Mouse (Mus musculus) gonadal fat pad, adult 2 months (tissue): ENCODE measurements around the gene Vmn1r198. TPM values are rescaled to one million over a fixed set of nuclear protein-coding genes. Genes with fewer than 3 reads are reported as not detected.
"Not testable (repeated sequence)": the region's sequence is repeated elsewhere in the genome, so short reads cannot be mapped to it uniquely, and the experiment has no call there.

Source experiments
- DNase-seq: peaks from one replicate; pipeline ENCODE4 v3.0.0-alpha.2; 2012; ENCODE audit warnings: low read depth
- polyA plus RNA-seq: library from polyadenylated mRNA; depleted of rRNA; stranded (reverse); fragments of >200 nt; gene quantifications from 2 replicates; pipeline ENCODE4 v1.2.3, GENCODE M21; 2012; rRNA removed

Vmn1r198 gene
- polyA plus RNA-seq, result not detected in 2 replicates

DNA sequence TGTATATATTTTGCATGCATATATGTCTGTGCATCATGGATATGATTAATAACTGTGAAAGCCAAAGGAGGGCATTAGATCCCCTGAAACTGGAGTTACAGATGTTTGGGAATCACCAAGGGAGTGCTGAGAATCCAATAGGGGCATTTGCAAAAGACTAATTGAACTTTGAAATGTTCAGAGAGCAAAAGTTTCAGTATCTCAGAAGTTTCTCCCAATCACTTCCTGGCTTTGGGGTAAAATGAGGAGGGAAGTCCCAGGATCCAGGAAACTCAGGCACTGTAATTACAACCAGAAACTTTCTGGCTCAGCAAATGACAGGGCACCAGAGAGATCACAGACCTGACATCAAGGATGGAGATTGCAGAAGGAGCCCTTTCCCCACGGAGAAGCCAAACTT lies at the start of gene Vmn1r198:
TSS of gene Vmn1r198 (plus strand) at position 301 of the 400 bp plus-strand sequence.
- no peak for DNase-seq

DNA sequence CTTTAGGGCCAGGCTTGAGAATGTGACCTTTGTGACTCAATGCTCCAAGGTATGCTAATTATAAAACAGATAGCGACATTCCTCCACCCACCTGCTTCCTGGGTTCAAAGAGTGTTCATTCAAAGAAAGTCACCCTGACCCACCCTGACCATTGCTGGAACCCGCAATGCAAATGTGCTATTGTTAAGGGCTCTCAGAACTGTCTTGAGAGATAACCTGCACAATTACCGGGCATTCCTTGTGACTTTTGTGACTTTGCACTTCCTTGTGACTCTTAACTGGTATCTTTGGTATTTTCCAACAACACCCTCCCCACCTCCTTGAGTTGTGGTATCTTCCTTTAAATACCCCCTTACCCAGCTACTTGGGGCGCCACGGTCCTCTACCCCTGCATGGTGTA lies 42.1 kb upstream of the Vmn1r198 start:
- not testable (repeated sequence) for DNase-seq

GRCm38 (mm10) chr13:22315361-22315760 lies 34.8 kb upstream of the Vmn1r198 start:
- no peak for DNase-seq

GRCm38 (mm10) chr13:22317366-22317765 lies 32.8 kb upstream of the Vmn1r198 start:
- DNase-seq, result peak; percentile 44

DNA sequence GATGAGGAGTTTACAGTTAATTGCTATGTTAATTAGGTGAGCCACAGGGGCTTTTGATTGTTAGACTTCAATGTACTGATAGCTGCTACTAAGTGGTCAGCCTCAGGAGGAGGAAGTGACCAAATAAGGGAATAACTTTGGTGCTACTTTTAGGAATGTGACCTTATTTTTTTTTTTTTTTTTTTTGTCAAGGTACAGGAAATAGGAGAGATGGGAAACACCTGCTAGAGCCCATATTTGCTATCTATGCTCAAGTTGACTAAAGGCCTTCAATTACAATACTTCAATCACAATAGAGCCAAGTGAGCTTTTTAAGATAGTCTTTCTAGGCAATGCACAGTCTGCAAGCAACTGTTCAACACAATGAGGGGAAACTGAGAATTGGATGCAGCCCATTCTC lies 30.1 kb upstream of the Vmn1r198 start:
- DNase-seq, result no peak

DNA sequence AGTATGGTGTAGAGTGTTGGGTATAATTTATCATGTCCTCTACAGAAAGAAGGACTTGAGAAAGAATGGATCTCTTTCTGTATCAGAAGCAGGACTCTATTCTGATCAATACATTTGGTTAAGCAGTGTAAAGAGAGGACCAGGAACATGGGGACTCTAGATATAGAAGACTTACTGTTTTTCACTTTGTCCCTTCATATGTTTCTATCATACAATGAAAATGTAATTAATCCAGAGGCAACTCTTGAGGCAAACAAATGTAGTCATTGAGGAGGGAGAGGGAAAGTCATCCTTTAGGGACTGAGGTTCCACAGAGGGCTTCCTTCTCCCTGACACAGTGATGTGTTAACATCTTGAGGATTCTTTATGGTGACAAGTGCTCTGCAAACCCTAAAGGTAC lies 25.9 kb upstream of the Vmn1r198 start, which contains the start of gene Vmn1r197:
TSS of gene Vmn1r197 (plus strand) at position 301 of the 400 bp plus-strand sequence.
- DNase-seq, result no peak

DNA sequence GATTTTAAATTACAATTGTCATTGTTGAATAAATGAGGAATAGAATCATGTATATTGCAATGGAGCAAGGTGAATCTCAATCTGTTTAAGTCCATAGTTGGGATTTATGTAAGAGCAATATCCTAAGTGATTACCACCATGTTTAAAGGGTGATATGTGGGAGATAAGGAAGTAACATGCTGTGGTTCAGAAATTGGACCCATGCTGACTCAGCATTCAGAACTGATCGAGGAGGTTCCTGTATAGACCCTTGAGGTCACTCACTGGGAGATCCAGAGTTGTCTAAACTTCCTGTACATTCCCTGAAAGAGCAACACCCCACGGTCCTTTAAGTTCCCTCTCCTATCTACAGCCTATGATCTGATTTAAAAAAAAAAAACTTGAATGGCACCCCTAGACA lies 16.9 kb upstream of the Vmn1r198 start:
- no peak for DNase-seq

DNA sequence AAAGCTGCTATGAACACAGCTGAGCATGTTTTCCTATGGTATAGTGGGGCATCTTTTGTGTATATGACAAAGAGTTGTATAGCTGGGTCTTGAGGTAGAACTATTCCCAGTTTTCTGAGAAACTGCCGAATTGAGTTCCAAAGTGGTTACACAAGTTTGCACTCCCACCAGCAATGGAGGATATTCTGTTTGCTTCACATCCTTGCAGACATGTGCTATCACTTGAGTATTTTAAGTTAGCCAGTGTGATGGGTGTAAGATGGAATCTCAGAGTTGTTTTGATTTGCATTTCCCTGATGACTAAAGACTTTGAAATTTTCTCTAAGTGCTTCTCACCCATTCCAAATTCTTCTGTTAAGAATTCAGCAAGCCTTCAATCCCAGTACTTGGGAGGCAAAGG lies 14.6 kb upstream of the Vmn1r198 start:
- no peak for DNase-seq

DNA sequence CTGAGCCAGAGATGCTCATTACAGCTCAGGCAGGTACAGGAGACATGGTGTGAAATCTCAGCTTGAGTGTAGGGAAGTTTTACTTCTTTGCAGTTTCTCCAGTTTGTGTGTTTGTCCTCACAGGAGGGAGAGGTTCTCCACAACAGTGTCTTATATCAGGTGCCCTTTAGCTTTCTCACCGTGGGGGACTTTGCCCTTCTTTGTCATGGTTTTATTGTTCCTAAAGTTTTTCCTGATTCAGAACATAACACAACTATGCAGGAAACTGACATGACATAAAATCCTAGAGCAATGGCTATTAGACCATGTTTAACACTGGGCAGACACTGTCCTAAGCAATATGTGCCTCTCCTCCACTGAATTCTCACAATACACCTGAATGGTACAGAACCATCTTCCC lies 649 bp downstream of the Vmn1r198 start:
- no peak for DNase-seq

- no peak for DNase-seq
These were observed 29.4 kb downstream of the Vmn1r198 start, which contains the start of gene Vmn1r199 for GRCm38 (mm10) chr13:22379518-22379917. TSS of gene Vmn1r199 (plus strand) at chr13:22379818.

GRCm38 (mm10) chr13:22381128-22381527 lies 31.0 kb downstream of the Vmn1r198 start:
- not testable (repeated sequence) for DNase-seq

- no peak for DNase-seq
These were observed 33.2 kb downstream of the Vmn1r198 start for GRCm38 (mm10) chr13:22383401-22383800.

DNA sequence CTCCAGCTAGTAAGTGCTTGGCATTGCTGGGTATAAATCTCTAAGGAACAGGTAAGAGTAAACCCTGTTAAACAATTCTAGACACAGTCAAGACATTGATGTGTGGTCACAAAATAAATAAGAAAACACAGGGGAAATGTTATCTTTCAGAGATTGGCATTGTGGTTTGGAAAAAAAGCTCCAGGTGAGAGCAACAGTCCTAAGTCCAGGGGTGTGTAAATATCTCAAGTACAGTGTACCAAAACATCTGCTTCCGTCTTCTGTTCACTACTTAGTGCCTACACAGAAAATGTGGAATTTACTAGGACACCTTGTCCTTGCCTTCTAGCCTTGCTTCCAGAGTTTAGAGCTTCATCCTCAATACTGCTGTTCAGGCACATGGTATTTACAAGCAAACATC lies 36.9 kb downstream of the Vmn1r198 start:
- no peak for DNase-seq

DNA sequence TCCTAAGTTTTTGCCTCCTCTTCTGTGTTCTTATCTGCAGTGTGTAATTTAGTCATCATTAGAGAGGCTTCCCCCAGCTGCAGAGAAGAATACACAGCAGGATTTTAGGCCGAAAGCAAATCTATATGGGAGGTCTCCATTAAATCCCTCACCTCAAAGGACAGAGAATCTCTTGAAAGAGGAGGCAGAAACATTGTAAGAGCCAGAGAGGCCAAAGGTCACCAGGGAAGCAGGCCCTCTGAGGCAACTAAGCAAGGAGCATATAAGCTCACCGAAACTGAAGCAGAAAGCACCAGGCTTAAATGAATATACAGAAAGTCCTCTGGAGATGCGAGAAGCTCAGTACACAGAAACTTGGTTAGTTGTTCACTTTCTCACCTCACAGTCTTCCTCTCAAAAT lies 39.9 kb downstream of the Vmn1r198 start, which contains the start of gene Vmn1r200:
TSS of gene Vmn1r200 (plus strand) at position 301 of the 400 bp plus-strand sequence.
- no peak for DNase-seq

DNA sequence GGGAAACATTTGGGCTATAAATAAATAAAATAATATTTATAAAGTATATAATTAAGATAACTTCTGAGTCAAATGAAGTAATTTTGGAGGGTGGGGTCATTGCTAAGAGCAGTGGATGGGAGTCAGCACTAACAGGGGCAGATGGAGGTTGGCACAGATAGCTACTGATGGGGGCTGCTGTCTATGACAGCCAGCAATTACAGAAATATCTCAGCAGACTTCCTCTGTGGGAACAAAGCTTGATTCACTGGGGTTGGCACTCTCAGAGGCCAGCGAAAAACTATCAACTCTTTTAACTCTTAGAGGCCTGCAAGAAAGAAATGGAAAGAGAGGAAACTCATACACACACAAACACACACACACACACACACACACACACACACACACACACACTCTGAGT lies 52.8 kb downstream of the Vmn1r198 start:
- DNase-seq, result no peak

Other genes with a start within 250 kb of the Vmn1r198 start
- gene Vmn1r189, start 244.5 kb upstream of the Vmn1r198 start, polyA plus RNA-seq, result not detected in 2 replicates
- gene Vmn1r191, start 166.4 kb upstream of the Vmn1r198 start, polyA plus RNA-seq, result not detected in 2 replicates
- not detected in 2 replicates for gene Vmn1r192, start 159.2 kb upstream of the Vmn1r198 start, polyA plus RNA-seq
- not detected in 2 replicates for gene Vmn1r193, start 127.2 kb upstream of the Vmn1r198 start, polyA plus RNA-seq
- gene Vmn1r194, start 106.1 kb upstream of the Vmn1r198 start, polyA plus RNA-seq, result not detected in 2 replicates
- not detected in 2 replicates for gene Vmn1r195, start 79.8 kb upstream of the Vmn1r198 start, polyA plus RNA-seq
- not detected in 2 replicates for gene Vmn1r196, start 60.4 kb upstream of the Vmn1r198 start, polyA plus RNA-seq
- not detected in 2 replicates for gene Vmn1r197, start 25.8 kb upstream of the Vmn1r198 start, polyA plus RNA-seq
- gene Vmn1r199, start 29.5 kb downstream of the Vmn1r198 start, polyA plus RNA-seq, result not detected in 2 replicates
- not detected in 2 replicates for gene Vmn1r200, start 40.0 kb downstream of the Vmn1r198 start, polyA plus RNA-seq
- gene Vmn1r201, start 121.6 kb downstream of the Vmn1r198 start, polyA plus RNA-seq, result not detected in 2 replicates
- 0.03 TPM in 1 of 2 replicates, not detected in the other for gene Vmn1r202, start 155.0 kb downstream of the Vmn1r198 start, polyA plus RNA-seq
- gene Vmn1r203, start 167.8 kb downstream of the Vmn1r198 start, polyA plus RNA-seq, result not detected in 2 replicates
- gene Vmn1r204, start 202.8 kb downstream of the Vmn1r198 start, polyA plus RNA-seq, result not detected in 2 replicates
- gene Vmn1r205, start 242.6 kb downstream of the Vmn1r198 start, polyA plus RNA-seq, result not detected in 2 replicates